Mouse (Mus musculus): ENCODE data around the gene Sdcbp2.
"Not testable (repeated sequence)": the region's sequence is repeated elsewhere in the genome, so short reads cannot be mapped to it uniquely, and the experiment has no call there.

Gene Sdcbp2

GRCm38 (mm10) chr2:151569452-151569851 lies 3.0 kb upstream of the Sdcbp2 start:
- DNase-seq (ENCODE audit: low read depth) = peak; percentile 37

- no peak for DNase-seq (ENCODE audit: low read depth)
Observed at GRCm38 (mm10) chr2:151573667-151574066, 1.2 kb downstream of the Sdcbp2 start.

DNA sequence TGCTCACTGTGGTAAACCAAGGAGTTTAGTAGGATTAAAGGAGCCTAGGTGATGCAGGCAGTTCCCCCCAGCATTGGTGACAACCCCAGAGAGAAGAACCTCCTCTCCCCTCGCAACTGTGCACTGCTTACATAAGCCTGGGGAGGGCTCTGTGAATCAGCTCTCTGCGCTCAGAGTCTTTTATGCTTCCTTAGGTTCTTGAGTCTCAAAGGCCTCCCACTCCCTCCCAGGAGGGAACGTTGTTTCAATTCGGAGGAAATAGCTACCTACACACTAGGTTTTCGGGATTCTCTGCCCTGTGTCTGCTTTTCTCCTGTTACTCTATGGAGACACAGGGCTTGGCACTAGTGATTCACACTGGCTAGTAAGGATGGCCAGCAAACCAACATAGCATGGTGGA lies 2.2 kb downstream of the Sdcbp2 start:
- no peak for DNase-seq (ENCODE audit: low read depth)

DNA sequence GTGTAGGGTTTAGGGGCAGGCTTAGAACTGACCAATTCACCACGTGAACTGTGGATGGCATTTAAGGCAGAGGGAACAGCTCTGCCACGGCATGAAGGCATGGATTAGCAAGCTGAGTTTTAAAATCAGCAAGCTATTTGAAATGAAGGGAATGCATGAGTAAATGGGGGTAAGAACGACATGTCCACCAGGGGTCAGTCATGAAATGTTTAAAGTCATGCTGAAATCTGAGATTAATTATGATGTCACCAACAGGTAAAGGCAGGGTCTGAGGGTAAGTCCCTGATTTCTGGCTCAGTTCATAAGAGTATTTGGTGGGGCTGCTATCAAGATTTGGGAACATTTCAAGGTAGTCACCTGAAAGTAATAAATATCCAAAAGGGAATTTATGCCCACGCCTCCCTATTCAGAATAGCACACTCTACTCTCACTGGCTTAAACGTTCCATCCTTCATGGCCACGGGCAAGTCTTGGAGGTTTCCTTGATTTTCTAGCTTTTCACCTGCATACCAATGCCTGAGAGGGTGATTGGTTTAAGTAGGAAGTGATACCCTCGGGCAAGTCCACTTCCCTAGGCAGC lies 2.8 kb downstream of the Sdcbp2 start:
- DNase-seq (ENCODE audit: low read depth) = peak; percentile 40

GRCm38 (mm10) chr2:151575699-151576389 lies 3.4 kb downstream of the Sdcbp2 start:
- no peak for DNase-seq (ENCODE audit: low read depth)

DNA sequence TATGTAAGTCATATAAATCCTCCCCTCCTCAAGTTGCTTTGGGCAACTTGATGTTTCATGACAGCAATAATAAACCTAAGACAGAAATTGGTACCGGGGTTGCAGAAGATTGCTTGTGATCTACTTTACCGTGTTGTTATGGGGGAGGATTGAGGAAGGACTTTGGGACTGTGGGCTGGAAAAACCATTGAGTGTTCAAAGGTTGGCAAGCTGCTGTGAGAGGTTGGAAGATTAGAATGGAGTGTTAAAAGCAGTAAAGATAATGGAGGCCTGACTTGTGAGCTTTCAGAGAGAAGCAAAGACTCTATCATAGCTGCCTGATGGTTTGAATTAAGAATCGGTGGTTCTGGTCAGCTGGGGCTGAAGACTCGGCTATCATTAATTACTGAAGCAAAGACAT lies 6.8 kb downstream of the Sdcbp2 start:
- DNase-seq (ENCODE audit: low read depth) = no peak

- no peak for DNase-seq (ENCODE audit: low read depth)
Observed at GRCm38 (mm10) chr2:151580945-151581344, 8.5 kb downstream of the Sdcbp2 start.

DNA sequence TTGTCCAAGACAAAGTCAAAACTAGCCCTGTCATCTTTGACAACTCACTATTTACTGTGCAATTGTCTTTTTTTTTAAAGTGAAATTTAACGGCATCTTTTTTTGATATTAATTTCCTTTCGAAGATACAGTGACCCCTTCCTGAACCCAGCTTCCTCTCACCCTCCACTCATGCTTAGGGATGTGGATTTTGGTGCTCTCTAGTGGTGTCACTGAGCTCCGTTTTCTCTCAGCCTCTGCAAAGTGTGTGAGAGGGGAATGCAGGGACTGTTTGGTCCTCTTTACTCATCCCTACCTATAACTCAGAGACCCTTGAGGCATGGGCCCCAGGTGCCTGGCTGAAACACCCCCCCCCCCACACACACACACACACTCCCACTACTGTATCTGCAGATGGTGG lies 13.5 kb downstream of the Sdcbp2 start:
- no peak for DNase-seq (ENCODE audit: low read depth)

DNA sequence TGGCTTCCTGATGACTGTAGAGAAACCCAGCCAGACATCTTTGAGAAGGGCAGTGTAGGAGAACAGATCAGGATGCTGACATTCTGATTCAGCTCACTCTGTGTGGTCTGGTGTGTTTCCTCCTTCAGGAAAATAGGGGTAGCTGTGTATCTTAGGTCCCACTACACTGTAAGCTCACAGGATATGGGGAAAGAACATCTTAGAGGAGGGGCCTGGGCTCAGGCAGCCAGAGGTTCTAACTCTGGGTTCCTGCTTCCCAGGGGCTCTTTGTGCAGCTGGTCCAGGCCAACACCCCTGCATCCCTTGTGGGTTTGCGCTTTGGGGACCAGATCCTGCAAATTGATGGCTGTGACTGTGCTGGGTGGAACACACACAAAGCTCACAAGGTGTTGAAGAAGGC lies 14.4 kb downstream of the Sdcbp2 start:
- DNase-seq (ENCODE audit: low read depth) = peak; percentile 51

- peak; percentile 86 for DNase-seq (ENCODE audit: low read depth)
Observed at GRCm38 (mm10) chr2:151587306-151587705, 14.9 kb downstream of the Sdcbp2 start.

GRCm38 (mm10) chr2:151598068-151598467 lies 25.6 kb downstream of the Sdcbp2 start:
- no peak for DNase-seq (ENCODE audit: low read depth)

GRCm38 (mm10) chr2:151602106-151602505 lies 29.7 kb downstream of the Sdcbp2 start:
- DNase-seq (ENCODE audit: low read depth) = no peak

GRCm38 (mm10) chr2:151603630-151604029 lies 31.2 kb downstream of the Sdcbp2 start:
- no peak for DNase-seq (ENCODE audit: low read depth)

DNA sequence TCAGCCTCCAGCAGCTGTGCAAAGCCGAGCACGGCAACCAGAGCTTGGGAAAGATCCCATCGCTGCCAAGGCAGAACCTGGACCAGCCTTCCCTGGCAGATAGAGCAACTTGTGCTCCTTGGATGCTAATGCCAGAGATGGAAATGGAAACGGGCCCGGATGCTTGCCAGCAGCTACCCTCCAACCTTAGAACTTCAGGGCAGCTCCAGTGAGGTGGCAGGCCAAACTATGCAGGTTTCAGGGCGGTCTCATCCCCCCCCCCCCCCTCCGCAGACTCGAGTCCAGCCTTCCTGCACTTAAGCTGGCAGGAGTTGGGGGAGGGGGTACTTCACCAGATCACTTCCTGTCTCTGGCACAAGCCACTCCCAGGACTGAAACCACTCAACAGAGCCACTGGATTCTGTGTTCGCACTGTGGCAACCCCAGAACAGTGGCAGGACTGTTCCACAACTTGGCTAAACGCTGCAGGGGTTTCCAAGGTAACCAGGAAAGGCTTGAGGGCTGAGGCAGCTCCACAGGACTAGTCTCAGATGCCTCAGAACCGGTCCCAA lies 33.1 kb downstream of the Sdcbp2 start:
- DNase-seq (ENCODE audit: low read depth) = peak; percentile 7

GRCm38 (mm10) chr2:151608435-151608834 lies 36.0 kb downstream of the Sdcbp2 start:
- no peak for DNase-seq (ENCODE audit: low read depth)

DNA sequence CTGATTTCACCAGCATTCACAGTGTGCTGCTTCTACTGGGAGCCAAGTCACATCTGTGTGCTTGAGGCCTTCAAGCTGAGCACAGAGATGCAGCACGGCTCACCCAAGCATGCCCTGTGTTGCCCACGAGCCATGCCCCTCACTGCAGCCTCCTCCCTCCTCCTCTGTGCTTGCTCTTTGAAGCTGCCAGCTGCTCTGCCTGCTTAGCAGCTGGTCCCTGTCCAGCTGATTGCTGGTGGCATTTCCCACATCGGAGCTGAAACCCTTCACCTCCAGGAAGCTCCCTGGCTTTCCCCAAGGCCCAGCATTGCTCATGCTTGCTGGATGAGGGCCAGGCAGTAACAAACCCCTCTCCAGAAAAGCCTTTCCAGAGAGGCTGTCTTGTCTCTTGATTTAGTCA lies 37.6 kb downstream of the Sdcbp2 start:
- no peak for DNase-seq (ENCODE audit: low read depth)

DNA sequence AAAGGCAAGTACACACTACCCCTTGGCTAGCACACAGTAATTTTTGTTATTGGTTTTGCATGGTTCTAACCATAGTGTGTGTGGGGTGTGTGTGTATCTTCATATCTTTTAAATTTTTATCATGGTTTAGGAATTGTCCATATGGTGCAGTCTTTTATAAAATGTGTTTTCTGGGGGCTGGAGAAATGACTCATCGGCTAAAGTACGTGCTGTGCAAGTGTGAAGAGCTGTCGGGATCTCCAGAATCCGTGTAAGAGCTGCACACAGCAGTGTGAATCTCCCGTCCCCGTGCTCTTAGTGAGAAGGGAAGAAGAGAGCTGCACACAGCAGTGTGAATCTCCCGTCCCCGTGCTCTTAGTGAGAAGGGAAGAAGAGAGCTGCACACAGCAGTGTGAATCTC lies 43.4 kb downstream of the Sdcbp2 start:
- not testable (repeated sequence) for DNase-seq (ENCODE audit: low read depth)

- no peak for DNase-seq (ENCODE audit: low read depth)
Observed at GRCm38 (mm10) chr2:151616551-151617329, 44.3 kb downstream of the Sdcbp2 start.

DNA sequence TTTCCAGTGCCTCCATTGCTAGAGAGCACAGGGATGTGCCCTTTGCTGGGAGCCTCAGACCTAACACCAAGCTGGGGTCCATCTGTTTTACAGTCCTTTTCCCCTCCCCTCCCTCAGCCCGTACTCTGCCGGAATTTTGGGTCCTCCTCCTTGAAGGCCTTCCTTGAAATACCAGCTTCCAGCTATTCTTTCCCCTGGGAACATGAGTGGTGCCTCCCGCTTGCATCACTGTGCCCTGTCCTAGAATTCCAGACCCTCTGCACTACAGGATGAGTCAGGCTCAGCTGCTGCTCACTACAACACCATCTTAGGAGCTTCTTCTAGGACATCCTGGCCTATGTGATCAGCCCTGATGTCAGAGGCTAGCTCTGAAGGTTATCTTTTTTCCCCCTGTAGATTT lies 51.4 kb downstream of the Sdcbp2 start:
- DNase-seq (ENCODE audit: low read depth) = no peak

DNA sequence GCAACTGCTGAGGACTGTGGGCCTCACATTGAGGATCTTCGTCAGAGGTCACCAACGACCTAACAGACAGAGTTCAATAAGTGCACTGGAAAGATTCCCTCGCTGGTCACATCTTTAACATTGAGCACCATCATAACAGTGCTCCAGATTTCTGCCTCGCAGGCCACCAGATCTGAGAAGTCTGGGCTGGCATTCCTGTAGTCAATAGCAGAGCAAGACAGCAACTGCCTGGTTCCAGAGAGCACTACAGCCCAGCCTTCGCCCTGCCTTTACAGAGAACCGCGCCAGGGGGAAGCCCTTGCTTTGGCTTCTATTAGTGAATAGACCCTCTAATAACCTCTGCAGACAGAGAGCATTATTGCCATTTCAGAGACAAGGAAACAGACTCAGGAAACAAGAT lies 53.9 kb downstream of the Sdcbp2 start:
- DNase-seq (ENCODE audit: low read depth) = no peak

DNA sequence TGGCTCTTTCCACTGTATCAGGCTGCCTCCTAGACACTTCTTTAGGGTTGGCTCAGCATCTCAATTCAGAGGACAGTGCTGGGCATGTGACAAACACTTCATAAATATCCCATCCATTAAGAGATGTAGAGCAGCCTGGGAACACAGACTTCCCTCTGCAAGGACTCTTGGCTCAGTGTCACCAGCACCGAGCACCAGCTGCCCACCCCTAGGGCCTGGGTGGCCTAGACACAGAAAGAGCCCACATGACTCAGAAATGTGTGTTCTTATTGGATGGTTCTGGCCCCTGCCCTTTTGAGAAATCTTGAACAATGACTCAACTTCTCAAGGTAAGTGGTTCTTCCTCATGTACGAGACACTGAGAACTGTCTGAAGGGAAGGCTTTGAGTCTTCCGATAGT lies 55.6 kb downstream of the Sdcbp2 start:
- no peak for DNase-seq (ENCODE audit: low read depth)

DNA sequence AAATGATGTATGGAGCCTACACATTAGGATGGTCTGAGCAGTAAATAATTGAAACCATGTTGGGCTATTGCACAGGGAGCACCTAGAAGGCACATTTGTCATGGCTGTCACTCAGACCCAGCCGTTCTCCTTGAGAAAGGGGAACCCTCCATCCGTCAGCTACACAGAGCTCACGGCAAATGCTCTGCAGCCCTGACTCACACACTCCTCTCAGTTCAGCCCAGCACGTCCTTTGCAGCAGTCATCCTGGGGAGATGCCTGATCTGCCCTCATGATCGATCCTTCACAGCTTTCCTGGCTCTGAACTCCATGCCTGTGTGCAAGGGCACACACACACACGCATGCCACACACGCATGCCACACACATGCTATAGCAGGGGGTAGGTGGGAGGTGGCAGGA lies 56.9 kb downstream of the Sdcbp2 start:
- DNase-seq (ENCODE audit: low read depth) = no peak

All from 416B (cell line).